Mouse (Mus musculus) gastrocnemius, postnatal 4 days (tissue): ENCODE measurements around the gene Ush2a. TPM values are rescaled to one million over a fixed set of nuclear protein-coding genes. Genes with fewer than 3 reads are reported as not detected.

Experiments used
- DNase-seq, 2 experiments: peaks; one replicate each; pipeline ENCODE4 v3.0.0; 2021 to 2022; ENCODE audit warnings: low spot score in 2 of 2, mixed read lengths in 2 of 2
- total RNA-seq, 2 experiments: library from RNA; stranded (reverse); gene quantifications; 2 replicates each; pipeline ENCODE4 v1.2.3; 2021

Gene Ush2a
- total RNA-seq, 2 experiments from 2014 or later = 0.02 to 0.18 TPM

DNA sequence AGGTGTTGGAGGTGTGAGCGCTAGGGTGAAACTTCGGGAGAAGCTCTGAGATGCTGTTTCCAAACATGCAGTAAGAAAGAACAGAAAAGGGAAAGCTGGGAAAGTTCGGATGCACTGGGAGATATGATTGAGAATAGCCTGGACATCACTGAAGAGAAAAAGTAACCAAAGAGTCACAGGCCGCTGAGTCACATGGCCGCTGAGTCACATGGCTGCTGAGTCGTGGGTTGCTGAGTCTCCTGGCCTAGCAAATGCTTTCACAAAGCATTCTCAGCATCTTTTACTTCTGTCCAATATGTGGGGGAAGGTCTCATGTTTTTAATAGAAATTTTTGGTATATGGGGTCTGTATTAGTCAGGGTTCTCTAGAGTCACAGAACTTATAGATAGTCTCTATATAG, 500.6 kb downstream of the Ush2a start:
- no peak for DNase-seq

DNA sequence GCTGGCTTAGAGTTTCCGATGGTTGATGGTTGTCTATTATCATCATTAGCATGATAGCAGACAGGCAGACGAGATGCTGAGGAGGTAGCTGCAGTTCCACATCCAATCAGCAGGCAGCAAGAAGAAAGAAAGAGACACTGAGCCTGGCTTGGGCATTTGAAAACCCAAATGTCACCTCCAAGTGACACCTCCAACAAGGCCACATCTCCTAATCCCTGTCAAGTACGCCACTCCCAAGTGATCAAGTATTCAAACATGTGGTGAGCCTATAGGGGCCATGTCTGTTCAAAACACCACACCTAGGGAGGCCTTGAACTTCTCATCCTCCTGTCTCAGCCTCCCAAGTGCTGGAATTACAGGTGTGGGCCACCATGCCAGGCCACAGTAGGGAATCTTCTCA, 501.9 kb downstream of the Ush2a start:
- DNase-seq = no peak

DNA sequence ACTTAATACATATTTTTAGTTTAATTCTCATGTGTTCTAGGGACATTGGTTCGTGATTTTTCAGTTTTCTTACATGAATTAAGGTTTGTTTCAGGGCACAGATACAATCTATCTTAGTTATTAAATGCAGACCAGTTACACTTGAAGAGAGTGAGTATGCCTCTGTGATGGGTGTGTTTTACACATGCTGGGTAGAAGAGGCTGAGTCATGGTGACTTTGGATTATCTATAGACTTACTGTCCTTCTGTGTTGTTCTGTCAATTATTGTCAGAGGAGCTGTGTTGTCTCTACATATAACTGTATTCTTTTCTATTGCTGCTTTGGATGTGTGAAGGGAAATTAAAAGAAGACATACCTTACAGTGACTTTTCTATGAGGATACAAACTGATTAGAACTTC, 509.0 kb downstream of the Ush2a start:
- no peak for DNase-seq

DNA sequence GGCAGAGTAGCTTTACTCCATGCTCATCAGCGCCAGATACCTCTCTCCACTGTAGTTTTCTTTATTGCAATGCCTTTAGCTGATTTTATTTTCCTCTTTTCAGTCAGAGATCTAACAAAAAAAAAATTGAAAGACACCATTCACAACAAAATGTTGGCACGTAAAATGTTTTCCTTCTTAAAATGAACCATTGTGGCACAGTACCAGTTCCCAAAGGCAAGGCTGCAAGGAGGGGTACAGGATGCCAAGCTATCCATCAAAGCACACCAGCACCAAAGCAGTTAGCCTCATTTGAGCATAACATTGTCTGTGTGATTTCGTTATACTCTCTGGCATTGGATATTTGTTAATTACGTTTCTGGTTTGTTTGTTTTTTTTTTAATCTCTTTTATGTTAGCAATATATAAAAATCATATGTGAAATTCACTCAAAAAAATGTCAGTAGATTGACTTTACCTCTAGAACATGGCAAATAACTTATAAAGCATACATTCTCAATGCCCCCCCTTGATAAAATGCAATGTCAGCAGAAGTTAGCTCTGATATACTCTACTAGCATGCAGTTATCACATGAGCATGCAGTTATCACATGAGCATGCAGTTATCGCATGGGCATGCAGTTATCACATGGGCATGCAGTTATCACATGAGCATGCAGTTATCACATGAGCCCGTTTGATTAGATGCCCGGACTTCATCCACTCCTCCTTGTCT, 510.9 kb downstream of the Ush2a start:
- DNase-seq = no peak

DNA sequence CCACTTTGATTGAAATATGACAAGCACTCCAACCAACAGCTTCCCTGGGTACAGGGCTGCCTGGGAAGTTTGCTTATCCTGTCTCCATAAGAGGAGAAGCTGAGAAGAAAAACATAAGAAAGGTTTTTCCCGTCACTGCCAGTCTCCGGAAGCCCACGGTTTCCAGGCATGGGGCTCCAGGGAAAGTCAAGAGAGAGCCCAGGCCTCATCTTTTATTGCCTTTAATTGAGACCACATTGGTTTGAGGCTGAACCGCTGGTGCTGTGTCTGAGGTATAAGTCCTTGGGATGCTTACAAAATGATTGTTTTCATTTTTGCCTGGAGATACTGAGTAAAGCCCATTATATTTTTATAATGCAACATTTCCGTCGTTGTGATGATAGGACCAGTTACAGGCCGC, 511.8 kb downstream of the Ush2a start:
- DNase-seq = no peak

DNA sequence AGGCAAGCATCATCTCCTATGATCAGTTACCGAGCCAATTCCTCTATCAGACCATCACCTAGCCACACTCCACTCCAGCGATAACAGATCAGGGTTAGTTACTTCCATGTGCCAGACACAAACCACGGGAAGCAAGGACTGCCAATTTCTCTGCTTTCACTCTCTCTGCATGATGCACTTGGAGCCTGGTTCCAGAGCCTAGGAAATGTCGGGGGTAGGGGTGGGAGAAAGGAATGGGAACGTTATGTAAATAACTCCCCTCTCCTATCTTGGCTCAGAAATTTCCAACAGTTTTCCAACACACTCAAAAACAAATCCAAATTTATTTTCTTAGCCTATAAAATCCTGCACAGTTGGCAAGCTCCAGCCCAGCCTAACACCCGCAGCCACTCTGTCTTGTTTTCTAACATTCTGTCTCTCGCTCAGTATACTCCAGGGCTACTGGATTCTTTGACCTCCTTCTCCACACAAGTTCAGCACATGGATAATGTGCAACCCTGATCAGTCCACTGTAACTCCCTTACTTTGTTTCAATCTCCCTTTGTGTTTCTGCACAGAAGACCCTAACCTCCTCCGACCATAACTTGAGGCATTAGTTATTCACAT, 515.8 kb downstream of the Ush2a start:
- DNase-seq = no peak

DNA sequence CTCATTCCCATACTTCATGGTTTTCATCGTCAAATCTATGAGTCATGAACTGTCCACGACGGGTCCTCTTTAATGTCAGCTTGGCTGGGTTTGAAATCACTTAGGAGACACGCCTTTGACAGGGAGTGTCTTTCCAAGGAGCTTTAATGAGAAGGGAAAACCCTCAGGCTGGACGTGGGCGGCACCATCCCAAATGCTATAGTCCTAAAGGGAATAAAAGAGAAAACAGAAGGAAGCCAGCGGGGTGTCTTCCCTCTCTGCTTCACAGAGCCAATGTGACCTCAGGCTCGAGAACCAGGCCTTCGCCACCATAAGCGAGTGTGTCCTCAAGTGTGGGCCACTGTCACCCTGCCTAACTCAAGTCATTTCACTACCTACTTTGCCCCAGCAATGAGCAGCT, 523.2 kb downstream of the Ush2a start:
- no peak for DNase-seq

DNA sequence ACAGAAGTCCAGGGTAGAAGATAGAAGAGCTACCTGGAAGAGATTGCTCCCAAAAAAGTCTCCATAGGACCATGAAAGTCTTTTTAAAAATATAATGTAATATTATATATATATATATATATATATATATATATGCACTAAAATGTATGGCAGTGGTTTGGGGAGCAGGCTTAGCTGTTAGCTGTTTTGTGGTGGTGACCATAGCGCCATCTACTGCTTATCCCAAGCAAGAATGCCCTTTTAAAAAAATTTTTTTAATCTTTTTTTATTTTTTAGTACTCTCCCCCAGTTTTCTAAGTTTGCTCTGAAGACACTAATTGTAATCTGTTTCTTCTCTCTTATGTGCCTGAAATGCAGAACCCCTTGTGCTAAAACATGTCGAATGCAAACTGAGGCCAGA, 543.2 kb downstream of the Ush2a start:
- no peak for DNase-seq

DNA sequence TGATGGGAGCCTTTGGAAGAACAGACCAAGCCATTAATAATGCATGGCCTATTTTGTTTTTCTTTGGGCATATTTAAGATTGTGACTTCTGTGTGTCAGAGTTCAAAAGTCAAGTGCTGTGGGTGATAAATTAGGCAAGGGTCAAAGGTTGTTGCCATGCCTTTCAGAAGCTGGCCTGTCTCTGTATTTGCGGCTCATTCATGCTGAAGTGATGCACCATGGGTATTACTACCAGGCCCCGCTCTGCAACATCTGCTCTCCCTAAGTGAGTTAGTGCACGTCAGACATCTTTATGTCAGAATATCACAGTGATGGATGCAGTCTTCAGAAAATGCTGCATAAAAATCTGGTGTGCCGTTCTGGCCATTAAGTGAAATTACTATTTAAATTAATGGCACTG, 544.0 kb downstream of the Ush2a start:
- no peak for DNase-seq

DNA sequence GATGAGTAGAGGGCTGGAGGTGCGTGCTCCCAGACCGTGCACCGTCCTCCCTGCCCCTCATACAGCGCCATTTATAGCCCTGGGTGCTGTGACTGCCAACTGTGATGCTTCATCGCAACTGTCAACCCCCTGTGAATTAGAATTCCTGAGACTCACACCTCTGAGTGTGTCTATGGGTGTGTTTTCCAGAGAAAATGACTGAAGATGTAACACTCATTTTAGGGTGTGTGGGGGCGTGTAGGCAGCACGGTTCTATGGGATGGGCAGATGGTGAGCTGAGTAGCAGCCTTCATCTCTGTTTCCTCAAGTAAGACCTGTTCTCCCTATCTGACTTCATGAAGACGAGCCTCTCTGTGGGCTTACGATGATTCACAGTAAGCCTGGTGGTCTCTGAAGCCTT, 548.8 kb downstream of the Ush2a start:
- no peak for DNase-seq

DNA sequence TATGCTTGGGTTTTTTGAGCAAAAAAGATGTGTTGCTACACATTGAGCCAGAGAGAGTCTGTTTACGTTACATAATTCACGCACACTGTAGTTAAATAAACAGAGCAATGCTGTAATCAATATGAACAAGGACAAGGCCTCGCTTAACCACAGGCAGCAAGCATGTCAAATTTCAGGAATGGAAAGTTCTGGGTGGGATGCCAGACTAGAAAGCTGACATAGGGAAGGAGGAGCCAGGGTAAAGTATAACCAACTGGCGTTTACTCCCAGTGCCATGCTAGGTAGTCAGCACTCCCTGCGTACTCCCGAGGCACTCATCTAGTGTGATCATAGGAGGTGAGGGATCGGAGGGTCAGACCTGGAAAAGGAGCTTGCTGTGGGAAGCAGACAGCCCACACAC, 553.2 kb downstream of the Ush2a start:
- no peak for DNase-seq

DNA sequence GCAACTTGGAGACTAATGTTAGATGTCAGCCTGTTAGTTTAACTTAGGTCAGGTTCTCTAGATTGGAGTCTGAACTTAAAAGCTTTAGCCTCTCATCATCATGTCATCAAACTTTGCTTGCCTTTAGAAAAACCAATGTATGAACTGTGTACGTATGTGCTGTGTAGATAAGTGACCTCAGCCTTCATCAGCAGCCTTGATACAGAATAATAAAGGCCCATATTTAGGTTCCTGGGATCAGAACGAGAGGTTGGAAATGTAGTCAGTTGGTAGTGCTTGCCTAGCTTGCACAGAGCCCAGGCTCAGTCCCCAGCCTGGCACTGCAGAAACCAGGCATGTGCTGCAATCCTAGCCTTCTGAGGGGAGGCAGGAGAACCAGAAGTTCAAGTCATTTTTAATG, 562.4 kb downstream of the Ush2a start:
- no peak for DNase-seq

DNA sequence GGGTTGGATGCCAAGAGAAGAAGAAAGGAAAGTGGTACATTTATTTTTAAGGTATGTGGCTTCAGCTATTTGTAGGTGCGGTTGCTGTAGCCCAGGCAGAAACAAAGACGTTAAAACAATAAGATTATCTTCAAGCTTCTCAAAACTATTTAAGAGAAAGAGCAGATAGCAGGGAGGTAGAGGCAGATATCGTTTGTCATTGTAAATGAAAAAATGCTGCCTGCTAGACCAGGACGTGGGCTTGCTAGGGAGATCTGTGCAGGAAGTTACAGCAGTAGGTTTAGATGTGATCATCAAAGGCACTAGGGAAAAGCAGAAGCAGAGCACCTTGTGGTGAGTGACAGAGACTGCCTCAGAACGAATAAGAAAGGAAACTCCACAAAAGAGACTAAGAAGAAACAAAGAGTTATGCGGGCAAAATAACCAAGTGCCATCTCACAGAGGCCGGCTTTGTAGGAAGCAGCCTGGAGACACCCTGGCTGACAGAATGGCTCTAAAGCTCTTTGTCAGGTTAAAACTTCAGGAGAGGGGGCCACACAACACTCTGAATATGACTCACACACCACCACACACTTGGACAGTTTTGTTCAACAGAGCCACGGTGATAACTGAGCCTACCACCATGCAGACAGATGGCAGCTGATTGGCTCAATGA, 563.2 kb downstream of the Ush2a start:
- DNase-seq = no peak

DNA sequence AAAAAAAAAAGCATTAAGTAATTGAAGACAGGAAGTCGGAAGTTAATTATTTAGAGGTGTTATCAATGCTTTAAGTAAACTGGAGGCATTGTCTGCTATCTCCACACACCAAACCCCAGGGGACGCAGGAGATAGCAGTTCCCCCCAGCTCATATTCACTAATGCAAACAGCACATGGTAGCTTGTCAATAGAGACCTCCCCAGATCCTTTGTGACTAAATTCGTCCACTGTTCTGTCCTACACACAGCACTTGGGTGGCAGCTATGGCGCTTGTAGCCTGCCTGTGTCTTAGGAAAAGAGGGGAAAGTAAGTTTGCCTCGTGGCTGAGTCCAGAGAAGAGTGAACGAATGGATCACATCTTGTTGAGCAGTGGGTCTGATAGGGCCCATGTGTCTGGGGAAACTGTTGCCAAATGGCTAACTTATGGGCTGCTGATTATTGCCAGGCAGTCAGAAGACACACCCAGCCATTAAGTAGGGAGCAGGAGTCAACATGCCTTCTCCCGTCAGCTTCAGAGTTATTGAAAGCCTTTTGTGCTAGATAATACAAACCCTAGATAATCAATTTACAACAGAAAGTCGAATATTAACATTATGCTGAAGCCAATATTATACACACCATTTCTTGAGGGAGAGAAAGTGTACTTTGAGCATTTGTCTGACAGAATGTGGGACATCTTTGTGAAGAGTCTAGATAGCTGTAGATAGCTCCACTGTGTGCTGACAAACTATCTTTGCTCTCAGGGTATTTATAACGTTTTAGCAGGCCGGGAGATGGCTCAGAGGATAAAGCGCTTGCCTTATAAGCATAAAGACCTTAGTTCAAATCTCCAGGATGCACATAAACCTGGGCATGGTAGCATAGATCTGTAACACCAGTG, 568.9 kb downstream of the Ush2a start:
- no peak for DNase-seq

DNA sequence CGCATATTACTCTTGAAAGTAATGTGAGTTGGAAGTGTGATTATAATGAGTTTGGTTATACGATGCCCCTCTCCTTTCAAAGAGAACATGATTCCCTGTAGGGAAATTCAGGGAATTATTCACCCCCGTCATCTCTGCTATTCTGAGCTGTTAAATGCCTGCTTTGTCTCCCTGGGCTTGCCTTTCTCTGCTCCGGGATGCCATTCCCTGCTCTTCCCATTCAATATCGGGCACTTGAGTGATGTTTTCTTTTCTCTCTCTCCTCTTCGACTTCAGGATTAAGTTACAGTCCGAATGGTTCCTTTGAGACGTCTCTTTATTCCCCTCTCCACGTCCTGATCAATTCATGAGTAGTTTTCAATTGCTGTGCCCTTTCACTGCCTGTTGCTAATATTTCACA, 572.1 kb downstream of the Ush2a start:
- no peak for DNase-seq

DNA sequence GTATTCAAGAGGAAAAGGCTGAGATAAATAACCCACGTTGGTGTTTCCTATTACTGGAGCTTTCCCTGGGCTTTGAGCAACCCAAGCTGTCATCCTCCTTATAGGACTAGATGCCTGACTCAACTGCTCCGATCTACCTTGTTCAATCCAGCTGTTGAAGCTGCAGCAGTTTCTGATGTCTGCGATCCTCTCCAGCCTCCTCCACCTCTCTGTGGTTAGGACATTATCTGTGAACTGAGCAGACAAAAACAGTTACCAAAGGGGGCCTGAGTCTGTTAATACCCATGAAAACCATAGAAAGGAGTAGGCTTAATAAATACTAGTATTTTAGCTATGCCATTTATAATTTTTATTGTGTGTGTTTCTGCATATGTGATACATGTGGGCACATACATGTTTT, 572.9 kb downstream of the Ush2a start:
- DNase-seq = no peak

DNA sequence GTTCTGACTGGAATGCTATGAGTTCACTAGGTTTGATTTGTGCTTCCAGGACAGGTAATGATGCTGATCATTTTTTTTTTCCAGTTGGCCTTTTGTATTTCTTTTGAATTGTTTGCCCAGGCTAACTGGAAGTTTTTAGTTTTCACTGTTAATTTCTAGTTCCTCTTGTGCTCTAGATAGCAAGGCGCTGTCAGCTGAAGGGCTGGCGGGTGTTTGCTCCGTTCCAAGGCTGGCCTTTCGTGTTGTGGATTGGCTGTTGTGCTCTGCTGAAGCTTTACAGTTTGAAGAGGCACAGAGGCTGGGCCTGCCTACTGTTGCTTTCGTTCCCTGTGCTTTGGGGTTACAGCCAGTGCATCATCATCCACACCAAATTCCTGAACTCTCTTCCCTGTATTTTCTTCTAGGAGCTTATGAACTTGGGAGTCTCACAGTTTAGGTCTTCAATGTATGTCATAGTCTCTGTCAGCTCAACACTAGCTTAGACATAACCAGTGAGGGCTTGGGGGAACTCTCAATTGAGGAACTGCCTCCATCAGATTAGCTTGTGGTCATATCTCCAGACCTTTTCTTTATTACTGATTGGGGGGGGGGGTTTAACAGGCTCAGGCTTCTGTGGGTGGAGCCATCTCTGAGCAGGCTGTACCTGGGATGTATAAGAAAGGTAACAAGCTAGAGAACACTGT, 575.9 kb downstream of the Ush2a start:
- no peak for DNase-seq

DNA sequence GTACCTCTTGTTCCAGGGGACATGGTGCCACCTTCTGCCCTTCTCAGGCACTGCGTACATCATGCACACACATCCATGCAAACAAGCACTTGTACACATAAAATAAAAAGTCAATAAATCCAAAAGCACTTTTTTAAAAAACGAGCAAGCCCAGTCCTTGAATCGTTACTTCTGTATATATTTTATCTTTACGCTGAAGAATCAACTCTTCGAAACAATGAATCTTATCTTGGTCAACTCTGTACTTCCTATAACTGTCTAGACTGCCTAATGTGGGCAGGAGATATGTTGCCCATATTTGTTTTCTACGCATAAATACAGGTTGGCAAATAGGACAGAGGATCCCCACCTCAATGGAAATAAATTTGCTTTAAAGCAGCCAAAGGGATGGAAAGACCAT, 585.4 kb downstream of the Ush2a start:
- DNase-seq = no peak

DNA sequence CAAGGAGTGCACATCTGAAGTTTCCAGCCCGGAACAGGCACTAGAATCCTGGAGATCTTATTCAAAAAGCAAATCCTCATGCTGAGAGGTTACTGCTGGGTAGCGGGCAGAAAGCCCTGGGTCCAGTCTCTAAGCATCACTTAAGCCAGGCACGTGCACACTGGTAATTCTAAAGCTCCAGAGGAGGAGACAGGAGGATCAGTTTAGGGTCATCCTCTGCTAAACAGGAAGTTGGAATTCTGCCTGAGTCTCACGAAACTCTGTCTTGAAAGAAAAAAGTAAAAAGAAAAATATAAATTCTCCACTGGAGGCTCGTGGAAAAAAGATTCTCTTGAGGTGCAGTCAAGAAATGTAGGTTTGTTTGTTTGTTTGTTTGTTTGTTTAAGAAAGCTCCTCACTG, 591.0 kb downstream of the Ush2a start:
- DNase-seq = no peak

DNA sequence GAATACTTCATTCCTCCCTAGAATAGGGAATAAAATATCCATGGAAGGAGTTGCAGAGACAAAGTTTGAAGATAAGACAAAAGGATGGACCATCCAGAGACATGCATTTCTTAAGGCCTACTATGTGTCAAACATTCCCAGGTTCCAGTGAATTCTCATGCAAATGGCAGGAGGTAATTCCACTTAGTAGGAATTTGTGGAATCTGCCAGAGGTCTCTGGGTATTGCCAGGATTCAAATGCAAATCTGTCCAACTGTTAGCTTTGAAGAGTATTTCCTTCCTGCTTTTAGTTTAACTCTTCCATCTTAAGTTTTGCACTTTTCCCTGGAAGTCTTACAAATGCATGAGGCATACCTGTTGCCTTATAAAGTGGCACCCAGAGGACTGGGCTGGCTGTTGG, 592.4 kb downstream of the Ush2a start:
- DNase-seq = no peak

DNA sequence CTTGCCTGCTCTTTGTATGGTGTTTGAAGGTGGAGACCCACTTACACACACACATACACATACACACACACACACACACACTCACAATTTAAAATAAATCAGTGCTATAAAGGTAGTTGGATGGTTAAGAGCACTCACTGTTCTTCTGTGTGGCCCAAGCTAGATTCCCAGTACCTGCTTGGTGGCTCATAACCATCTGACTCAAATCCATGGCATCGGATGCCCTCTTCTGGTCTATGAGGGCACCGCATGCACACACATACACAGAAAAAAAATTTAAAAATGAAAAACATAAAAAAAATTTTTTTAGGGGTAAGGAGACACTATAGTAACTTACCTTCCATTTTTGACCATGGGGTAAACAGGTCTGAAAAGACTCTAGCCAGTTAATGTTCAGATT, 593.2 kb downstream of the Ush2a start:
- no peak for DNase-seq
